Mouse (Mus musculus) left cerebral cortex, postnatal 25 days (tissue): Measurements from ENCODE around the gene Tpp2. TPM values are rescaled to one million over a fixed set of nuclear protein-coding genes. Genes with fewer than 3 reads are reported as not detected.
"Not testable (repeated sequence)": the region's sequence is repeated elsewhere in the genome, so short reads cannot be mapped to it uniquely, and the experiment has no call there.

Experiments
- DNase-seq, 2 experiments: peaks; one replicate each; pipeline ENCODE4 v3.0.0; 2022; ENCODE audit warnings: low spot score in 2 of 2, mixed read lengths in 1 of 2
- intact Hi-C: fragments of 180-260 bp; cut with DNase I; formaldehyde crosslinking; loops from one replicate; pipeline ENCODE4 v1.15.1; 2025
- microRNA-seq, 2 experiments: library from miRNA; unstranded; fragments of <30 nt; microRNA quantifications; one replicate each; pipeline ENCODE4 v1.2.0; 2022
- total RNA-seq, 2 experiments: library from RNA; stranded (reverse); gene quantifications; 2 replicates each; pipeline ENCODE4 v1.2.3; 2021

The Tpp2 gene
- total RNA-seq, 2 experiments from 2014 or later: 50.5 to 50.7 TPM

GRCm38 (mm10) chr1:43996914-43997589 is 63.6 kb downstream of the Tpp2 start:
- intact Hi-C loops: no loop called here
- DNase-seq: no peak

- intact Hi-C loops: no loop called here
- no peak for DNase-seq
Measured at GRCm38 (mm10) chr1:44004513-44004912, 71.1 kb downstream of the Tpp2 start.

- intact Hi-C loops: no loop called here
- DNase-seq: no peak
Measured at GRCm38 (mm10) chr1:44015556-44015955, 82.1 kb downstream of the Tpp2 start.

- intact Hi-C loops: no loop called here
- DNase-seq: no peak
Measured at GRCm38 (mm10) chr1:44019934-44020333, 86.5 kb downstream of the Tpp2 start, which contains the start of gene Mettl21c. TSS of gene Mettl21c (minus strand) at chr1:44020034.

- intact Hi-C loops: no loop called here
- DNase-seq: no peak
Measured at GRCm38 (mm10) chr1:44022656-44023055, 89.2 kb downstream of the Tpp2 start.

- intact Hi-C loops: no loop called here
- no peak for DNase-seq
Measured at GRCm38 (mm10) chr1:44027651-44028050, 94.2 kb downstream of the Tpp2 start.

- intact Hi-C loops: no loop called here
- DNase-seq: no peak
Measured at GRCm38 (mm10) chr1:44032213-44032612, 98.8 kb downstream of the Tpp2 start.

- intact Hi-C loops: no loop called here
Measured at GRCm38 (mm10) chr1:44032948-44033347, 99.5 kb downstream of the Tpp2 start.

GRCm38 (mm10) chr1:44041797-44042554 is 108.5 kb downstream of the Tpp2 start:
- intact Hi-C loops: loop anchor here (2.0 to 5.0 kb wide), 2 partner anchors 143 to 280 kb away; no protein-coding TSS in a partner anchor
- DNase-seq: peak; percentile 42 to 64

More at GRCm38 (mm10) chr1:44032948-44033347, 99.5 kb downstream of the Tpp2 start:
- DNase-seq: no peak

- intact Hi-C loops: loop anchor here (5.0 kb wide), 1 partner anchor 280 kb away; no protein-coding TSS in a partner anchor
- DNase-seq: no peak
Measured at GRCm38 (mm10) chr1:44042555-44042915, 109.1 kb downstream of the Tpp2 start.

- DNase-seq, intact Hi-C loops: not testable (repeated sequence)
Measured at GRCm38 (mm10) chr1:44045689-44046088, 112.2 kb downstream of the Tpp2 start.

- no peak for DNase-seq
- intact Hi-C loops: no loop called here
Measured at GRCm38 (mm10) chr1:44046556-44046955, 113.1 kb downstream of the Tpp2 start.

Small RNAs within 50 kb of the gene (microRNA-seq; reads per million reads assigned to microRNA genes)
- gene Gm24180: 0 reads per million in 2 experiments

Other genes starting within 250 kb of the Tpp2 start
- gene 1500015O10Rik, start 203.0 kb upstream of the Tpp2 start, total RNA-seq: 1 to 10 TPM; 3.4 to 7.2 TPM
- 10 to 100 TPM; 52.0 to 52.7 TPM for gene Uxs1, start 105.8 kb upstream of the Tpp2 start, total RNA-seq
- gene Mettl21c, start 86.4 kb downstream of the Tpp2 start, total RNA-seq: not detected
- not detected for gene Gm8251, start 128.3 kb downstream of the Tpp2 start, total RNA-seq
- 1 to 10 TPM; 8.5 to 9.1 TPM for gene Tex30, start 168.8 kb downstream of the Tpp2 start, total RNA-seq
- gene Kdelc1, start 185.2 kb downstream of the Tpp2 start, total RNA-seq: 10 to 100 TPM; 10.2 to 11.1 TPM
- 10 to 100 TPM; 34.1 to 37.9 TPM for gene Bivm, start 185.3 kb downstream of the Tpp2 start, total RNA-seq
- 10 to 100 TPM; 20.4 to 22.5 TPM for gene Ercc5, start 214.1 kb downstream of the Tpp2 start, total RNA-seq